Mouse (Mus musculus): Measurements from ENCODE around the gene Hbb-bh1.

GRCm38 (mm10) chr7:103810746-103811145 lies 32.2 kb downstream of the Hbb-bh1 start:
- TF ChIP-seq GATA1 (IDR thresholded peaks at IDR 0.05; ENCODE audit: borderline replicate concordance, low read length) (no peak), FLI1 (IDR thresholded peaks at IDR 0.05; ENCODE audit: low read length) (no peak)

Data from megakaryocyte, embryonic 14.5 days (primary cell).